Mouse (Mus musculus) thymus, postnatal 36 days (tissue): ENCODE results near the gene Btbd9.

Source experiments
- DNase-seq, 2 experiments: peaks; one replicate each; pipeline ENCODE4 v3.0.0; 2022; ENCODE audit warnings: mixed read lengths in 2 of 2

Btbd9 gene

DNA sequence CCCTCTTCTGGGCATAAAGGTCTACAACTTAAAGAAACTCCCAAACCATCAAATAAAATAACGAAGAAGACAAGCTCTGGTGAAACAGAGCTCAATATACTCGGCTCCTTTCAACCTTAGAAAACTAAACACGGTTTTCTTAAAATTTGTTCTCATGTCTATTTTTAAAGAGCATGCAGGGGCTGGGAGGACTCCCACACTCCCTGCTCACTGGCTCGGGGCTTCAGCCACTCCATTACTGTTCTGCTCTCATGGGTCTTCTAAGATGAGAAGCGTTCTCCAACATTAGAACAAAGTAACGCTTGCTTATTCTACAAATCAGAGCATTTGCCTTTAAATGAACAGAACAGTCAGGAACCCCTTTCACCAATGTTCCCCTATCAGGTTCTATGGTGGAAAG, 192.6 kb downstream of the Btbd9 start:
- no peak for DNase-seq

DNA sequence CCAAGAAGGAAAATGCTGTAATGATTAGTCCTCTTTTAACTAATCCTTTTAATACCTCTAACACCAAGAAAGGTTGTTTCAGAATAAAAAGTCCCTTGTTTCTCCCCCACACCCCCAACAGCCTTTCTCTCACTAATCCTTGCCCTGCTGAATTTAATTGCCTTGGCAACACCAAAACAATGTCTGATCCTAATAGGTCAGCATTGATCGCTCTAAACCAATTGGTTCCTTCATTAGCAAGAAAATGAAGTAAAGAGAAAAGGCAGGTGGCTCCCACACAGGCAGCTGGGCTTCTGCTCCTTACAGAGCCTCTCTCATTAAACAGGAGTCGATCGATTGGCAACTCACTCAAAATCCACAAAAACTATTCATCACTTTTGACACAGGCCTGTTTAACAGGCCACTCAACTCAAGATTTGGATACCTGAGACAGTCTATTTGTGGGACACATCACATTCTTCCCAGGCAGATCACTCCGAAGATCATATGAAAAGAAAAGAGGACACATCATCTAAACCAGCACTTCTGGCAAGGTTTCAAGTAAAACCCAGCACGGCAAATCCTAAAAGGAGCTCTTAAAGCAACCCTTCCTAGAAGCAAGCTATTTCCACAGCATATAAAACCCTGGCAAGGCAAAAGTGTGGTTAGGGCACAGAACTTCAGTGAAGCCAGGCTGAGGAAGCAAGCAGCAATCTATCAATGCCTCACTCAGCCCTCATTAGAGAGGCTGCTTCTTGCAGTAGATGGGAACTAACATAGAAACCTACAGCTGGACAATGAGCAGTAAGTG, 197.9 kb downstream of the Btbd9 start:
- no peak for DNase-seq

DNA sequence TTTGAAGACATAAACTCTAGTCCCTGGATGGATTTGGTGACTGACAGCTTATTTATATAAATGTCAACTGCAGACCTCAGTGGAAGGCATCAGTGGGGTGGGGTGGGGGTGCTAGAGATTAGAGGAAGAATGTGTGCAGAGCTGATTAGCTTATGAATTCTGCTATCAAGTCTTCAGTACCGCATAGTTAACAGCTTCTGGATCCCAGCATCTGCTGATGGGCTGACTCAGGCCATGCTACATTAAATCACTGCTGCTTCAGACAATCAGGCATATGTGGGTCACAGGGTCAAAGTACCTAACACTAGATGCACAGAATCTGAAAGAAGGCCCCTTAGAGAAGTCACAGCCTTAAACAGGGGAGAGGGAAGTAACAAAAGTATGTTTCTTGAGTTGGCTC, 198.5 kb downstream of the Btbd9 start:
- no peak for DNase-seq

DNA sequence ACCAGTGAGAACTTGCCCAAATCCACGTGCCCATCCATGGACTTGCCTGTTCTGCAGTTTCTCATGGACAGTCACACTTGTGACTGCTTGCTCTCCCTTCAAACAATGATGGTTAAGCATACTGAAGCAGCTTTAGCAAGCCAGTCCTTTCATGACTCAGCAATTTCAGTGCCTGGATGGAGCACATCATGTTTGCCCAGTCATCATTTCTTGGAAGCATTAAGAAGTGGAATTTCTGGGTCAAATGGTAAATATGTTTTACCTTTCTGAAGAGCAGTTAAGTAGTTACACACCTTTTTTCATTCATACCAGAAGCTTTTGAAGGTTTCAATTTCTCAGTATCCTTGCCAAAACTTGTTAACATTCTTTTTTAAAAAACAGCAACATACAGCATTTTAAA, 201.2 kb downstream of the Btbd9 start:
- no peak for DNase-seq

DNA sequence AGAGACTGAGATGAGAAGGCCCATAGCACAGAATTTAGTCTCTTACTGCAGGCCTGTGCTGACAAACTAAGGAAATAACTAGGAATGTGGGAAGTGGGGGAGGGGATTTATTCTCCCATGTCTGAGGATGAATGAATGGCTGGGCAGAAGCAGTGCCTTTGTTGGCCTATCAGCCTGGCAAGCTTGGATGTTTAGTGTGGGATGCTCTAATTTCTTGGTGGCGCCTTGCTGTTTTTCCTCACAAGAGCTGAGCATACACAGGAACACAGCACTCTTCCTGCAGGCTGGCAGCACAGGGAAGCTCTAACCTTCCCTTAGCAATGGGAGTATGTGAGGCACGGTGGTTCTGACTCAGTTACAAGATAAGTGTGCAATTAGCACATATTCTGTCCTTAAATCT, 207.7 kb downstream of the Btbd9 start:
- DNase-seq = no peak

DNA sequence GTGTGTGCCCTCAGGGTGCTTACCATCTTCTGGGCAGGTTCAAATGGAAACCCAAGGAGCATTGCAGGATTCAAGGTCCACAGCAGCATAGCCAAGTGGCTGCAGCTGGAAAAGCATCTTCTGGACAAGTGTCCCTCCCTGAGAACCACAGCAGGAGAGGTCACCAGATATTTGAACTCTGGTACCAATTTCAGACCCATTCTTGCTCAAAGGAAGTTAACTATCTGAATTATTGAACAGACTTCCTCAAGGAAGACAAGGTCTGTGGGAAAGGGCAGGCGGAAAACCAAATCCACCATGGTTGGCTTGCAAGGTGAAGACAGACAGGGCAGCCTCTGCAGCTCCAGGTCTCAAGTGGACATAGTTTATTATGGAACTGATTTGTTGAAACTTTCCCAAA, 211.6 kb downstream of the Btbd9 start:
- DNase-seq = no peak

DNA sequence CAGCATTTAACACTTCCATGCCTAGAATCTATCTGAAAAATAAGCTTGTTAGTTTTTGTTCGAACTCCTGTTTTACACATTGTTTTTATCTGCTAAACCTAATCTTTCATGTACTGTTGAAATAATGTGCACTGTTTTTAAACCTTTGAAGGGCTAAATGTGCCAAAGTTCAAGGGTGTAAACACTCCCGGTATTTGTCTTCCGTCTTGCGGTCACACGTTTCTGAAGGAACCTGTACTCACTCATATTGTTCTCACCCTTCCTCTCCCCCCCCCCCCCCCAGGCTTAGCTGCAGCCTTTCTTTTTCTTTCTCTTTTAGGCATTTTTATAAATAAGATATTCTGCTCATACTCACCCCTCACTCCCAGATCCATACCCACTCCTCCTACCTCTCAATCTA, 212.9 kb downstream of the Btbd9 start:
- no peak for DNase-seq

DNA sequence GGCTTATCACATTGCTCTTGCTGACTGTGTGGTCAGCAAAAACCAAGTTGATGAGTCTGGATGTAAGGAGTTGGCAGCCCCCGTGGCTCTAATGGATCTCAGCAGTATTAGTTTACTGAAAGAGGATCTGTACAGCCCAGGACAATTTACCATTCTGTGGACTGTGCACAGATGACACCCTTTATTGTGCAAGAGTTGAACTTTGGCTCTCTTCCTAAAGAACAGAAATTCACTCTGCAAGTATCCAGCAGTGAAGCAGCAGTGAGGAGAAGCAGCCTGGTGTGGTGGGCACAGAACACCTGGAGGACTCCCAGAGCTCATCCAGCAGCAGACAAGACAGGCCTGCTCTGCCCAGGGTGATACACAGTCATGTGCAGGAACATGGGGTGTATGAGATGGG, 215.6 kb downstream of the Btbd9 start:
- DNase-seq = no peak

DNA sequence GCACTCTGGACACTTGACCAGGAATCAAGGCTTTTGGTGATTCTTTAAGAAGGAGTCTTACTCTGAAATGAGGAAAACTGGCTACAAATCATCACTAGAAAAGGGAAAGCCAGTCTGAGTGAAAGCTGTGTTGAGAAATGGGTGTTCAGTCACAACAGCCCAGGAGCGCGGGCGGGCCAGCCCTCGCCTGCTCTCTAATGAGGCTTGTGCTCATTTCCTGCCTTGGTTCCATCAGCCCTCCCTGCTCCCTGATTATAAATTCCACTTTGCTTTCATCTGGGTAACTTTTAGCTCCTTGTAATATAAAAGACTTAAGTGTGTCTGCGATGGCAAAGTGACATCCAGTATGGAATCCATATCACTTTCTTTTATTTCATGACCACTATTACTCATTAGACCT, 216.9 kb downstream of the Btbd9 start:
- DNase-seq = no peak

DNA sequence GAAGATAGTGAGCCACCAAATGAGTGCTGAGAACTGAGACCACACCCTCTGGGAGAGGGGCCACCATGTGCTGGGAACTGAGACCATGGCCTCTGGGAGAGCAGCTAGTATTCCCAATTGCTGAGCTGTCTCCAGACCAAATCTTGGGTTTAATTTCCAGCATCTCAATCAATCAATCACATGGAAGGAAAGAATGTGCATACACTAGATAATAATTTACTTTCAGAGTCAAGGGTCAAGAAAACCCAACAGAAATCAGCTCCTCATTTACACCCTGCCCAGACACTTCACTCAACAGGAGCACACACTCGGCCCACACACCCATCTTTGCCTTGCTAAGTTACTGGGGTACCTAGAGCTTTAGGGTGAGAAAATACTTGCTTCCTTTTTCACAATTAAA, 220.9 kb downstream of the Btbd9 start:
- DNase-seq = no peak

DNA sequence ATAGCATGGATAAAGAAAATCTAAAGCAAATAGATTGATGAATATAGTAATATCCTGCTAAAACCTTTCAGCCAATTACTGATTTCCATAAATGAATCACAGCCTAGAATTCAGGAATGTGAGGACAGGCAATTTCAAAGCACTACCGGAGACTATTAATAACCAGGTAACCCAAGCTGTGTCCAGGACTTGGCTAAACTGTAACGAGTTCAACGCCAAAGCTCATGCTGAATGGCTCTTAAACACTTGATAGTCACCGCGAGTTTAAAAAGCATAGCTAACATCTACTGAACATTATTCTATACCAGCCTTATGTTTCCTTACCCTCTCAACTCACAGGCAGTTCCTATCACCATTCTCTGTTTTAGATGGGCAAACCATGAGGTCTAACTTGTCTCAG, 221.9 kb downstream of the Btbd9 start:
- DNase-seq = no peak

DNA sequence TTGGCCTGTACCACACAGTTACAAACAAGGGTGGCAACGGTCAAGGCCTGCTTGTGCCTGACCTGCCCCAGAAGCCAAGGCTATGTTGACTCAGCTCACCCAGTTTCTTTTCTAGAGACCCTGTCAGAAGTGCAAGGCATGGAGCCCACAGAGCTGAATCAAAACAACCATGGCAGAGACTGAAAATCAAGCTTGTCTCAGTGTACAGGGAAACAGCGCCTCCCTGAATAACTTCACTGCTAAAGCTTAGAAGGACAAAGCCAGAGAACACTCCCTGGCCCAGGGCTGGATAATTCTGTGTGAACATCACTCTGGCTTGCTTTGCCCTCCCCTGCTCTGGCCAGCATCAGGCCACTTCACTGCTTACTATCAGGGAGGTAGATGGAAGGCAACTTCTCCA, 228.3 kb downstream of the Btbd9 start:
- DNase-seq = no peak

DNA sequence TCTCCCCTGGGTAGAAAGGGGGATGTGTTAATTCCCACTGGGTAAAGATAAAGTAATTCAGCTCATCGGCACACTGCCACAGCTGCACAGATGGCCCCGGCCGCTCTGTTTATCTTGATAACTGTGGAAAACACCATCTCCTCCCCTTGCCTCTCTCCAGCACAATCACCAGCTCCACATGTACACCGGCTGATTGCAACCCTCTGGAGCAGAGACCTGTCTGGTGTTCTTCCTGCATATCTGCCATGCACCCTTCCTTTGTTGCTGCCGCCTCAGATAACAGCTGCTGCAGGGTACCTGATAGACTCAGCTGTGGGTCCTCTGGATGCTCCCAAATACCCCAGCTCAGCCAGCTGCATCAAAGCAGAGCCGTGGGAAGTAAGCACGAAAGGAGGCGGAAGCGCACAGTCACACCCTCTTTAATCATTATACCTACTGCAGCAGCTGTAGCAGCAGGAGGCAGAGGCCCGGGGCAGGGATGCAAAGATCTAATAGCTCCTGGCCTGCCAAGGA, 229.1 kb downstream of the Btbd9 start:
- no peak for DNase-seq

DNA sequence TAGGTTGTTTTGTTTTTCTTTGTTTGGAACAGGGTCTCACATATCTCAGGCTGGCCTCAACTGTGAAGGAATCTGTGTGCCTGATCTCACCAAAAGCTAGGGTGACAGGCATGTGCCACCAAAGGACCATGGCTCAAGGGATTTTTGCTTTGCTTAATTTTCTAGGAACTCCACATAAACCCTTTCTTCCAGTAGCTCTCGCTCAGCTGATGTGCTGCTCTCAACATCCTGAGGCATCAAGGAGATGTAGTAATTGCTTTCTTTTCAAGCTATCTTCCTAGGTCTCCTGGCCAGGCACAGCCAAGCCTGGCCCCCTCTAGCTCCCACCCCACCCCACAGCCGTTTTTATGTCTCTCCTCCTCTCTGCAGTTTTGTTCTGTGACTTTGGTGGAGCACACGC, 231.3 kb downstream of the Btbd9 start:
- DNase-seq = no peak

DNA sequence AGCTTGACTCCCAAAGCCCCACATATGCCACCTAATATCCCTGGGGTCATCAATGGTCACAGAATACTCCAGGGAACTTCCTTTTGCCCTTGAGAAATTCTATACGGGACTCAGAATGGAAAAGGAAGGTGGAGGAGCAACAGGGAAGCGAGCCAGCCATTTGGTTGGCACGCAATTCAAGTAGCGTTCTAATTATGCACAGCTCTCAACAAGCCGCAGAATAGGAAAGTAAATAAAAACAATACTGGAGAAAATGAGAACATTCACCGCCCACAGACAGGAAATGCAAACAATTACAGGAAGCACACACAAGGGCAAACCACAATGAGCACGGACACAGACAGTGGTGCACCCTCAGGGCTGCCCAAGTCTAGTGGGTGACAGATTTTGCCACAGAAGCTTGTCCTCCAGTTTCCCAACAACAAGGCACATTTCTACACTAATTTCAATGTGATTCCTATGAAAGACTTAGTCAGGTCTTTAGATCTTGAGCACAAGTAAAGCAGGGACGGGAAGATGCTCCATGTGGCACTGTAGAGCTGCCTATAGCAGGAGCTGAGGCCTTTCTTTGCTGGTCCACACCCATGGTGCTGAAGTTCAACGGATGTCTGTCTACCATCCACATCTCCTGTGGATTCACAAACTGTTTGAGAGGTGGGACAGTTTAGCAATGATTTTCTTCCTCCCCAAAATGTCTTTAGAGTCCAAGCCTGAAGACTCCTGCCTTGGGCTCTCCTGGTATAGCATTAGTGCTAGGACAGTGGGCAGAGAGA, 232.4 kb downstream of the Btbd9 start:
- DNase-seq = no peak

DNA sequence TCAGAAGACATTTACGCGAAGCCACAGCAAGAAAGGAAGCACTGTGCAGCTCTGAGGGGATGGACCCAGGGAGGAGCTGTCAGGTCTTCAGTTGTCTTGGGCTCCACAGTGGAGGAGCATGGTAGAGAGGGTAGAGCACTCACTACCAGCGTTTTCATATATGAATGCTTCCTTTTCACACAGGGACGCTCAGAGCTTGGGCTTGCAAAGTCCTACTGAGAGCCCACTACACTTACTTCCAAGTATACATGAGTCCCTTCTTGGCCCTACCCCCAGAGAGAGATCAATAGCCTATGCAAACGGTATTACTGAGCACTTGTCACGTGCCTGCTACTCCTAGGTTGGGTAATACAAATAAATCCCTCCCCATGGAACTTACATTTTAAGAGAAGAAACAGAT, 234.7 kb downstream of the Btbd9 start:
- no peak for DNase-seq

DNA sequence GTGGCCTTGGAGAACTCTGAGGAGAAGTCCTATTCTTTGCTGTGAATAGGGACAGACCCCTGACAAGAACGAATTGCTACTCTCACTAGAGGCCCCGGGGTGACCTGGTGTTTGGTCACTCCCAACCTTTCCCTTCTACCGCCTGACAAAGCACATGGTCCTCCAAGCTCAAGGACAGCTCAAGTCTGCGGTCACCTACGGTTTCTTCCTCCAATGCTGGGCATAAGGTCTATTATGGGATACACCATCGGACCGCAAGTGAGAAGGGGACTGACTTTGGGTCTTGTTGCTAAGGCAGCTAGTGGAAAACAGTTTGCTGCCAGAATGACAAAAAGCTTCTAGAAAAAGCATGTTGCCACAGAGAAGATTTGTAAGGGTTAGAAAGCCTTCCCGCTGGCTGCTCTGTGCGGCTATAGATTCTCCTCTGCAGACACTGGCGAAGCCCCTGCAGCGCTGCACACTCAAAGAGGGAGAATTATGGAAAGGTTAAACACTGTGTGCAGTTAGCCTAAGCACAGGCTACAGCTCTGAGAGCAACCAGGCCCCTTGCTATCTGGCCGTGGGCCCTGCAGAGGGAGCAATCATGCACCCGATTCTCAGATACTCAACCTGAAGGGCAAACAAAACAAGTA, 235.7 kb downstream of the Btbd9 start:
- no peak for DNase-seq

DNA sequence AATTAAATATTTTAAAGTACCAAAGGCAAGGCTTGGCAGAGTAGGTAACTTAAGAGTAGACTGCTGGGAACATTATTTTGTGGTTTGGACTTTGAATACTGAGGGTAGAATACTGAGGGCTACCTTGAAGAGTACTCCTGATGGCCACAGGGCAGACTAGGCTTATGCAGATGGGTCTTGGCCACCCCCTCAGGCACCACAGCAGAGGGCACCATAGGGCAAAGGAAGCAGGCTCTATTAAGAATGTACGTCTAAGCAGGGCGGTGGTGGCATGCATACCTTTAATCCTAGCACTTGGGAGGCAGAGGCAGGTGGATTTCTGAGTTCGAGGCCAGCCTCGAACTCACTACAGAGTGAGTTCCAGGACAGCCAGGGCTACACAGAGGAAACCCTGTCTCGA, 237.0 kb downstream of the Btbd9 start:
- DNase-seq = no peak

DNA sequence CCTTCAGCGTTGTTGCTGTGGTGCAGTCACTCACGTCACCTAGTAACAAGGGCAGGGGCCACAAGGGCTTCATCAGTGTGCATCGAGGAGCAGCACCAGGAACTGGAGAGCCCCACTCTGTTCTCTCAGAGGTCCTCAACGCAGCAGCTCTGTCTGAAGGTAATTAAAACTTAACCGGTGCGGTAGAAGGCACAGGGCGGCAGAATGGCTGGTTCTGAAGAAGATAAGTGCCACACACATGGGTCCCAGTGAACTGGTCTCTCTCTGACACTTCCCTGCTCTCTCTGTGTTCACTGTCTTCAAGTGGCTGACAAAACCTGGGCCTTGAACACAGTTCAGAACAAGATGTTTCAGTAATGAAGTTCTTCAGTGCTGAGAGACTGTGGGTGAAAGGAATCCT, 239.5 kb downstream of the Btbd9 start:
- DNase-seq = no peak

DNA sequence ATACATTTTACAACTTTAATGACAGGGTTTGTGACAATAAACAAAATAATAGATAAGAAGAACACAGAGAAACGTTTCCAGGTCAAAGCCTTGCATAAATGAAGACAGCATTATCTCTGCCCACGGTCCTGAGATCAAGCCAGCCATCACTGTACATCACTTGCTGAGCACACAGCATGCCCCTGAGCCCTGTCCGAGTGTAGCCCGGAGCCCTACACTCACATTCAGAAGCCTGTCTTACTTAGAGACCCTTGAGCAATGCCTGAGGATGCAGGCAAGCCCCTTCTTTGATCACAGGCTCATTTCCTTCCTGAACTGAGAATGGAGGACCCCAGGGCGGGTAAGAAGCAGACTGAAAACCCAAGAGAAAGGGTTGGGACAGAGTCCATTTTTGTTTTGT, 240.0 kb downstream of the Btbd9 start:
- no peak for DNase-seq

DNA sequence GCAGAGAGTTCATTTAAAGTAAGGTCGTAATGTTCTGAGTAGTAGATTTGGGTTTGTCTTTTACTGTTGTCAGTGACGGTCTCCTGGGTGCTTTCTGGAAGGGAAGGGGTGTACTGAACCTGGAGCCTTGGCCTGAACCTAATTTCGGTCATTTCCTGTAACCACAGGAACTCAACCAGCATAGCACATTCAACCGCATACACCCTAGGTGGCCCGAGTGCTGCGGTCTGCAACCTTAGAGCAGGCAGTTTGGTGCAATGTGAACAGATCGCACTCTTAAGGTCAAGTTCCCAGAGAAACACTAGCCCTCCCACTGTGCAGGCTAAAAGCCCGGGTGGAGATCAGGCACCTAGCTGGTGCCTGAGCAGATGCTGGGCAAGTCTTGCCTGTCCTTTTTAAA, 240.5 kb downstream of the Btbd9 start:
- no peak for DNase-seq

DNA sequence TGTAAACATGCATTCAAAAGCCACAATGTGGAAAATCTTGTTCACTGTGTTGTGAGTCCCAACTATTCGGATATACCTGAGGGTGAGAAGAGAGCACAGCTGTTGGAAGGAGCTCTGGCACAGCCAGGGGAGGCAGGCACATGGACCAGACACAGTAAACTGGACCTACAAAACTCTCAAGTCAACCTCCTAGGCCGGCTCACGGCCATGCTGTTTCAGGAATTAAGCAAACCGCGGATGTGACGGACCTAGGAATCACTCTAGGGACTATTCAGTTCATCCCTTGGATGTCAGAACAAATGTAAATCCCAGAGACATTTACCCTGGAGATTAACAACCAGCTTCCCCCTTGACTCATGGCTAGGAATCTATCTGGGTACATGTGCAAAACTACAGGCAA, 242.0 kb downstream of the Btbd9 start:
- no peak for DNase-seq

DNA sequence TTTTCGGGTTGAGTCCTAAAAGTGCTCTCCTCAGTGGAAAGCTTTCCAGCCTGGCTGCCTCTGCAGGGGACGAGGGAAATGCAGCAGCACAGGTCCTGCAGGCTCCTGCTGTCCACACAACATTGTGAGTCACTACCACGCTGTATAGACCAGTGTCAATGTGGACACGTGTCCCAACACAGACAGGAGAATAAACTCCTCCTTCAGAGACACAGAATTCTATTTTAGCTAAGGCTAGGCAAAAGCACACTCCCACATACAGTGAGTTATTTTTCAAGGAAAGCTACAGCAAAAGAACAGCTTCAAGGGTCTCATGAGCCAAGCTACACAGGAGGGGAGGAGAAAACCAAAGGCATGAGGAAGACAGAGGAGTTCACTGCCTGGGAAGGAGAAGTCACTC, 243.2 kb downstream of the Btbd9 start:
- no peak for DNase-seq

DNA sequence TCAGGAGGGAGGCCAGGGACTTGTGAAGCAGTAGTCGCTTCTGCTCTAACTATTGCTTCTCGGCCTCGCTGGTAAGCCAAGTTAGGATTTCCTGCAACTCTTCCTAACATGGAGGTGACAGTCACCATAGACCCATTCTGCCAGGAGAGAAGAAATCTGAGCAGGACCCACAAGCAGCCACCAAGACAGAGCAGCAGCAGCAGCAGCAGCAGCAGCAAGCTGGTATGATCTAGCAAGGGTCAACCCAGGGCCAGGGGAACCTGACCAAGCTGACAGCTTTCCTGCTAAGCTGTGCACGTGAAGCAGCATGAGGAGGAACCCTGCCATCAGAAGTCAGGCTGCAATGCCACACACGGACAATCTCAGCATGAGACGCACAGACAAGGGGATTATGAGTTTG, 244.9 kb downstream of the Btbd9 start:
- DNase-seq = no peak
